Mouse (Mus musculus) kidney, postnatal 14 days (tissue): ENCODE results near the gene Ccdc89.
A peak's percentile ranks its signal among the peaks of the same experiment; 100 is the strongest.

Experiments
- DNase-seq: peaks from one replicate; pipeline ENCODE4 v3.0.0; 2022; ENCODE audit warnings: mixed read lengths

The Ccdc89 gene

DNA sequence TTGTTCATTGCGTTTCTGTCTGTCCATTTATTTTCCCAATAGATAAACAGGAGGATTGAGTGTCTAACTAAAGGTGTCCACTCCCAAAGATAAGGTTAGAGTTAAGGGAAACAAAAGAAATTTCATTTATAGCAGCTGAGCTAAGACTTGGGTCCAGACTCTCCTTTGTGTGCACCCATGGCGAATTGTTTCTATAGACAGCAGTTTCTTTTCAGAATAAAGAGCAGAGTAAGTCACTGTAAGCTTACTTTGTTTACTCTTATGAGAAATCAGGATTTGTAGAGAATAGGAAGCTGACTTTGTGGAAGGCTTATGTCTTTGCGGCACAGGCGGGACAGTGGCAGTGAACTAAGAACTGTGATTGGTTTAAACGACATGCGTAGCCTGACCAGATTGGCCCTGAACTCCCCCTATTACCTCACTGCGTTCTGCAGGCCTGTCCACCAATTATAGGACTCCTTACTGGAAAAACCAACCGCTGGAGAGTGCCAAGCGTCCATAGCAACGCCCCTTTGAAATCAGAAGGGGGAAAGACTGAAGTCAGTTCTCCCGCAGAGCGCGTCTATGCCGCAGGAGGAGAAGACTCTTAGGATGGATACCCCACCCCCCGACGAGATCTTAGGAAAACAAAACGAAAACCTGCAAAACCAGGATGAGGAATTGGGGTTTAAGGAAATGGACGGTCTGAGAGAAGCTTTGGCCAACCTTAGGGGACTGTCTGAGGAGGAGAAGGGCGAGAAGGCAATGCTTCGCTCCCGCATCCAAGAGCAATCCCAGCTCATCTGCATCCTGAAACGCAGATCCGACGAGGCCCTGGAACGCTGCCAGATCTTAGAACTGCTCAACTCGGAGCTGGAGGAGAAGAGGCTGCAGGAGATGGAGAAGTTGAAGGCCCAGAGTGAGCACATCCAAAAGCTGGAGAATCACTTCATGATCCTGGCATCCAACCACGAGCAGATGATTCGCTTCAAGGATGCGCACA is at the start of gene Ccdc89:
Gene Ccdc89, plus strand, starts transcription at position 558 of the 982 bp plus-strand sequence.
- peak; percentile 88 for DNase-seq

DNA sequence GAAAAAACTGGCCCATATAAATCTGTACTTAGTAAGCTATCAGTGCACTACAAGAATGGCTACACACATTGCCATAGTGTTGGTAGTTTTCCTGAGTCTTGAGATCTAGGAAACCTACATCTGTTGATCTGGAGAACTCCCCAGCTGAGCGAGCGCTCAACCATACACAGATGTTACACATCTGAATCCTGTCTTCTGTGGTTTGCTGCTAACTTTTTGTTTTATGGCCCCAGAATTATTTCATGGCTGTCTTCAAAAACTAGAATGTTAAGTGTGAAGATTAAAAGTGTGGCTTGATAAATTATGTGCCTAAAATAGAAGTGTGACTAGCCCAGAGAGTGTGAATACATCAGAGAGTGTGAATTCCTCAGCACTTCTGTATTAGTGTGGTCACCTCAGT is 42.0 kb upstream of the Ccdc89 start:
- DNase-seq: no peak

DNA sequence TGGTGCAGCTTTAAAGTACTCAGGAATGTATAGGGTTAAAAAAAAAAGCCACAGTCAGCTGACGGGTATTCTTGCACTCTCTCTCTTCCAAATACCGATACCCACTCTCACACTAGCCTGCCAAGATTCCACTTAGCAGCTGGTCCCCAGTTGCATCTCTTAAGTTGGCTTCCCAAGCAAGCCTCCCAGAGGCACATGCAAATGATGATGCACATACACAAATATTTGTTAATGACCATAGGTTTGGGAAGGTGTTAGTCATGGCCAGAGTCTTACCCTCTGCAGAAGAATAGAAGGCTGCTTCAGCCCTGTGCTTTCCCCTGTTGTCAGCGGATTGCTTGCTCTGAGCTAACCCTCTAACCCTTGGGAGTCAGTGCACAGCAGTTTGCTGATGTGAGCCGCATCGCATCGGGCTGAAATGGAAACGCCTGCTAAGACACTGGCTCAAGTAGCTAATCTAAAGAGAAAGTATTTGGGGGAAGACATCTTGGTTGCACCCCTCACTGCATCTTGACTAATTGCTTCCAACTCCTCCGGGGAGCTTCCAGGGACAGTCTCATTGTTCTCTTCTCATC is 39.4 kb upstream of the Ccdc89 start:
- DNase-seq: no peak

DNA sequence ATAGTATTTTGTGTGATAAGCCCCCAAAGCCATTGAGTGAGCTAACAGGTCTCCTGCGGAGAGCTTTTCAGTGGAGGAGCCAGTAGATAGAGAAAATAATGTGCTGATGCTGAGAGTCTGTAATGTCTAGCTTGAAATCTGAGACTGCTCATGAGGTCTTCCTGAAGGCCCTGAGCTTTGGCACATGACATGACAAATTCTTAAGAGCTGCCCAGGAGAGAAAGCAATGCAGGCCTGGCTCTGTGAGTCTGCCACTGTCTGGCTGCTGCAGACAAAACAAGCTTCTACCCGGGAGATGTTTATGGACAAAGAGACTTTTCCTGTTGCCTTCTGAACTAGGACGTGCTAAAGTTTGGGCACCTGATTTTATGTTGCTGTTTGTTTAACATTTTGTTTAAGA is 36.6 kb upstream of the Ccdc89 start:
- no peak for DNase-seq

DNA sequence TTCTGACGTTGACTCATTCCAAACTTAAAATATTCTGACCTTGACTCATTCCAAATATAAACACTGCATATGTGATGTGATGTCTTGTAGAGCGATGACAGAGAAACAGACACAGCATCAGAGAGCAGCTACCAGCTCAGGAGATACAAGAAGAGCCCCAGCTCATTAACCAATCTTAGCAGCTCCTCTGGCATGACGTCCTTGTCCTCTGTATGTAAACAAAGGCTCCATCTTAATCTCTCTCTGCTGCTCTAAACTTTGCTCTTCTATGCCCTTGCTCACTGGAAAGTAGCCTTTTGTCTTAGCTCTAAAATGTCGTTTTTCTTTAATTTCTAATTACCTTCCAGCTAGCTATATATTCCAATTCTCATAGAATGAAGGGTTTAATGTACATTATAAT is 31.3 kb upstream of the Ccdc89 start:
- DNase-seq: no peak

DNA sequence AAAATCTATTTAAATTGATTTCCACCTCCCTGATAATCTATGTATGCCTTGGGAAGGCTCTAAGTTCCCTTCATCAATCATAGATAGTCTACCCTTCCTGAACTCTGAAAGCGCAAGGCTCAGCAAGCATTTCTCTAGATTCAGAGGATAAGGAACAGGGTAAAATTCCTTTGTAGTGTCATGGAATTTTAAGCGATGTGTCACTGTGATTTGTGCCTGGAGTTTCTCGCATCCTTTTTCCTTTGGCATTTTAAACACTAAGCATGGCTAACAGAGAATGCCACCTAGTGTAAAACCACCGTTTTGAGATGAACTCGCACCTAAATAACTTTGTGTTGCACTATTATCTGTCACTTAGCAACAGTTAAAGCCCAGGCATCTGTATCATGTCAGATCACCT is 30.4 kb upstream of the Ccdc89 start:
- DNase-seq: no peak

DNA sequence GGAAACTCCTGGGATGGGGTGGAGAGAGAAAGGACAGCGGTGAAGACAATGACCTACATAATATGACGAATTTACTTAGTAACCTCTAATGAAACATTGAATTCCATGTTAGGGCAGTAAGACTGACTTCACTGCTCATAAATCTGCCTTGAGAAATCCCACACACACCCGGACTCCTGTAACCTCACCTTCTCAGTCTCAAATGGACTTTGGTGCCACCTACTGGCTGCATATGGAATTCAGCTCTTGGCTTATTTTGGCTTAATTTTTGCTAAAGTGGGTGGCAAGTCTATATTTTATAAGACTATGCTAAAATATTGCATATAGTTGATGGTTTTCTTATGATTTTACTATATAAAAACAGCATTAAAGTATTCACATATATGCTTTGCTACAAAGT is 16.4 kb upstream of the Ccdc89 start:
- peak; percentile 74 for DNase-seq

DNA sequence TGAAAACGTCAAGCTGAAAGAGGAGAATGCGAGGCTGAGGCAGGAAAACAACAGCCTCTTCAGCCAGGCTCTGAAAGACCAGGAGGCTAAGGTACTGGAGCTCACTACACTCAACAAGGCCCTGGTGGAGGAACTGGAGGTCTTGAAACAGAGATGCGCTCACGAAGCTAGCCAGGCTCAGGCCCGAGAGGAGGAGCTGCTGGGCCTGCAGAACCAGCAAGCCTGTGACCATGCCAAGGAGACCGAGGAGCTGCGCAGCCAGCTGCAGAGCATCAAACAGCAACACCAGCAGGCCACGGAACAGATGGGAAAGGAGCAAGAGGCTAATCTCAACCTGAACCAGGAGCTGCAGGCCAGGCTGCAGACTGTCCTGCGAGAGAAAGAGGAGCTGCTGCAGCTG is 629 bp downstream of the Ccdc89 start:
- DNase-seq: no peak

DNA sequence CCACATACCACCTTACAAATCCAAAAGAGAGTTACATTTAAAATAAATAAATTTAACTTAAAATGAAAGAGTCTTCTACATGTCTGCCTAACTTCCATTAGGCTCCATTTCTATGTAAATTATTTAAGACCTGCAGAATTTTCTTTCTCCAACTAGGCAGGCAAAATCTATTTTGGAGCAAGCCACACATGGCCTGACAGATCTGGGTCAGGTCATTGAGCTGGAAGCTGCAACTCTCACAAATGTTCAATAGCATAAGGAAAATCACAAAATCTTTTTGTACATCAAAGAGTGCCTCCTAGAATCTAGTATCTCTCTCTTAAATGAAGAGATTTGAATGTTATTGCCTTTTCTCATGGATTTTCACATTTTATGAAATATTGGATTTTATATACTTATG is 5.8 kb downstream of the Ccdc89 start:
- no peak for DNase-seq

DNA sequence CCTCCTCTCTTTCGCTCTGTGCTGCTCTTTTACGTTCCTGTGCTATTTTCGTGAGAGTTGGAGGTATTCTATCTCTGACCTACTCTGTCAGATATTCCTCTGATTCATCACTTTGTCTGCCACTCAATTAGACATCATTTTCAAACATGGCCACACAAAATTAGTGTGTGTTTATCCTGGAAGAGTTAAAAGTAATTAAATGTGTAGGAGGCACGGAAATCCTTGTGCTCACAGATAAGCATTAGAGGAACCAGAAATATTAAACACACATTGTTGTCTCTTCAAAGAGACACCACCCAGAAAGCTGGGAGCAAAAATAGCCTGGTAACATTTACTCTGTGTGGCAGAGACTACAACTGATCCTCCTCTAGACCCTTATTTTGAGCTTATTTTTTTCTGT is 13.7 kb downstream of the Ccdc89 start:
- DNase-seq: no peak

DNA sequence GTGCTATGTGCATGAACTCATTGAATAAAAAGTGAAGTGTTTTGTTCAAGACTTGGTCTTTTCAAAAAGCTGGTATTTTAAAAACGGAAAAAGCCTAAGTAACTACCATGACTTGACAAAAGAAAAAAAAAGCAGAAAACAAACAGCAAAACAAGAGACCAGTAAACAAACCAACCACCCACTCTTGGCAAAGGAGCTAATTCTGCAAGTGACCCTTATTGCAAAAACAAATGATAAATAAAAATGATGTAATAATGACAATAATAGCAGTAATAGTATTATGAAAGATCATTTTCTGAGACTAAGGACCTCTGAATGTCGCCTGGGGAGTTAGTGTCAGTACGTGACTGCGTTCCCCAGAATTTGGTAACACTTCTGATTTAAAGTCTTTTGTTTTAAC is 15.7 kb downstream of the Ccdc89 start:
- peak; percentile 9 for DNase-seq

DNA sequence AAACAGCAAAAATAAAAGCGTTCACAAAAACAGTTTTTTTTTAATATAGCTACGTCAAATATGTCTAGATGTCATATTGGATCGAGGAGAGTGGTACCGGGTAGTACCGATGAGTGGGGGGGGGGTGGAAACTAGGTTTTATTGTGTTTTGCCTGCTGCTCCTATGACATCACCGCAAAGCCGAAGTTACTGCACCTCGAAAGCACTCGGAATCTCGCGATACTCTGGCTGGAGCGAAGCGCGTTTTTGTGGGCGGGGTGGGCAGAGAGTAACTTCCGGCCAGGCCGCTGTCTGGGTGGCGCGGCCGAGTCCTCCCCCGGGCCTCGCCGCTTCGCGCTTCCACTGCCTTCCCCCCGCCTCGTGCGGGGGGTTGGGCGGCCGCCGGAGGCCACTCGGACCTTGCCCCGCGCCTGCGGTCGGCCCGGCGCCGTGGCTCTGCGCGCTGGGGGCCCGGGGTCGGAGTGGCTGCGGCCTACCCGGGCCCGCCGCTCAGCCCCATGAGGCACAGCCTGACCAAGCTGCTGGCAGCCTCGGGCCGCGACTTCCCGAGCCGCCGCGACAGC is 16.2 kb downstream of the Ccdc89 start, which contains the start of gene Crebzf:
Gene Crebzf, plus strand, starts transcription at position 212 of the 563 bp plus-strand sequence.
- peak; percentile 98 for DNase-seq

DNA sequence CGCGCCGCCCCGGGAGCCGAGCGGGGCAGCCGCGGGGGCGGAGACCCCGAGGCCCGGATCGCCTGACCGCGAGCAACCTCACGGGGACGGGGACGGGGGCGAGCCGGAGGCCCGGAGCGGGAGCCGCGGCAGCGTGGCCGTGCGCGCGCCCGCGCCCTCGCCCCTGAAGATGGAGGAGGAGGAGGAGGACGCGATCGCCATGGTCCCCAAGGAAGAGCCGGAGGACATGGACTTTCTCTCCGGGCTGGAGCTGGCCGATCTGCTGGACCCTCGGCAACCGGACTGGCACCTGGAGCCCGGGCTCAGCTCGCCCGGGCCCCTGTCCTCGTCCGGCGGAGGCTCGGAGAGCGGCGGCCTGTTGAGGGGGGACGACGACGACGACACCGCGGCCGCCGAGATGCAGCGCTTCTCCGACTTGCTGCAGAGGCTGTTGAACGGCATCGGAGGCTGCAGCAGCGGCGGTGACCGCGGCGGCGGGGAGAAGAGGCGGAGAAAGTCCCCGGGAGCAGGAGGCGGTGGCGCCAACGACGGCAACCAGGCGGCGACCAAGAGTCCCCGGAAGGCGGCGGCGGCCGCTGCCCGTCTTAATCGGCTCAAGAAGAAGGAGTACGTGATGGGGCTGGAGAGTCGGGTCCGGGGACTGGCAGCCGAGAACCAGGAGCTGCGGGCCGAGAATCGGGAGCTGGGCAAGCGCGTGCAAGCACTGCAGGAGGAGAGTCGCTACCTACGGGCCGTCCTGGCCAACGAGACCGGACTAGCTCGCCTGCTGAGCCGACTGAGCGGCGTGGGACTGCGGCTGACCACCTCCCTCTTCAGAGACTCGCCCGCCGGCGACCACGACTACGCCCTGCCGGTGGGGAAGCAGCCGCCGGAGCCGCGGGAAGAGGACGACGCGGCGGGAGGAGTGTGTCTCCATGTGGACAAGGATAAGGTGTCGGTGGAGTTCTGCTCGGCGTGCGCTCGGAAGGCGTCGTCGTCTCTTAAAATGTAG is 17.0 kb downstream of the Ccdc89 start:
- DNase-seq: peak; percentile 72

DNA sequence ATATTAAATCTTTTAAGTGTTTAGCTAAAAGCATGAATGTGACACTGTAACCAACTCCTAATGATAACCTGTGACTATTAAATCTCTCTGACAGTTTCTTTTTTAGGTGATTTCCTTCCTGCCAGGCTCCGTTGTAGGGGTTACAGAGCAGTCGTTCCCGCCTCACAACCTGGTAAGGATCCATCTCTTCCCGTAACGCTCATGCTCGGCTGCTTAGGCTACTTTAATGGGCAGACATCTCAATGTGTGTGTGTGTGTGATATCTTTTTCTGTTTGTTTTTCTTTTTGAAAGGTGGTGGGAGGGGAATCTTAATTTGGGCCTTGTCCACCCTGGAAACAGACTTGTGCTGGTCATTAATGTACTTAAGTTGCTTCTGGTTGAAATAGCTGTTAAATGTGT is 17.8 kb downstream of the Ccdc89 start:
- DNase-seq: peak; percentile 12

DNA sequence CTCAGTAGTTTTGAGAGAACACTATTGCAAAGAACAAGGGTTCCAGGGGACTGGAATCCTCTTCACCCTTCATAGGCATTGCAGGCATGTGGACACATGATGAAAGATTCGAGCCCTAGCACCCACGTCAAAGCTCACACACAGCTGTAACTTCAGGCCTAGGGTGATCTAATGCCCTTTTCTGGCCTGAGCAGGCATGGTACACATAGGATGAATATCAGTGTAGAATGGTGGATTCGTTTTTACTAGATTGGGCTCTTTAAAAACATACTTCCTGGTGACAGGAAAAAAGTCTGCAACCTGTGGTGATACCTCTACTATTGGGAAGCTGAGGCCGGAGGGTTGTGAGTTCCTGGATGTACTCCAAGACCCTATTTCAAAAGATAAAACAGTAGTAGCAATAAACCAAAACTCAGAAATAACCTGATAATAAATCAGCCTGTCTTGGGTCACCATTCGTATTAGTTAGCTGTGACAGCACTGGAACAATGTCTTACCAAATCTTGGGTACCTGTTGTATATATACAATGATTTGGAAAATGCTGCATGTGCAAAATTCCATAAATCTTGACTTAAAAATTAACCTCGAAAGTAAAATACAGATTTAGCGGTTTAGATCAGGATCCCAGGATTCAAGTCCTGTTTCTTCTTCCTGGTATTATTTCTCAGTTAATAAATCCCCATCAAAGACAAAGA is 29.9 kb downstream of the Ccdc89 start:
- no peak for DNase-seq

DNA sequence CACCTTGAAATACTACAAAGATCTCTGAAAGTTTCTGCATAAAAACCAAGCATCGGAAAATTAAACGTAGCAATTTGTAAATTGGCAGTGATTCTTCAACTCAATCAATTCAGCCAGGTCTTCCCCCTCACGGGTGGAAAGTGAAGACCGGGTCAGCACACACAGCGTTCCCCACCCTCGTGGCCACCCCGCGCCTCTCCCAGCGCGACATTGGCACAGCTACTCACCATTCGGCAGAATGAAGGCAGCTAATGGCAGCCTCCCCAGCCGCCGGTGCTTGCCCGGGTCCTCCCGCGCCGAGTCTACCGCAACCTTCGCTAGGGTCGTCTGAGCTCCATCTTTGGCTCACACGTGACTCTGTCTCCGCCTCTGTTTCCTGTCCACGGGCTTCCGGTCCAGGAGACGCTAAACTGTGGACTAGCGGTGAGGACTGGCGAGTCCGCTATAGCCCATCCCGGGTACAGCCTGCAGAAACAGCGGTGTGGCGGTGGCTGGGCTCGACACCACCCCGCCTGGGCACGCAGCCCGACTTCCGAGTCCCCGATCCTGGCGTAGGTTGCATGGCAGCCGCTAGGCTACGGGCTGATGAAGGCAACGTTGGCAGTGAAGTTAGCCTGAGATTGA is 30.6 kb downstream of the Ccdc89 start, which contains the start of gene Tmem126a:
Gene Tmem126a, minus strand, starts transcription at position 385 of the 624 bp plus-strand sequence.
- peak; percentile 91 for DNase-seq

DNA sequence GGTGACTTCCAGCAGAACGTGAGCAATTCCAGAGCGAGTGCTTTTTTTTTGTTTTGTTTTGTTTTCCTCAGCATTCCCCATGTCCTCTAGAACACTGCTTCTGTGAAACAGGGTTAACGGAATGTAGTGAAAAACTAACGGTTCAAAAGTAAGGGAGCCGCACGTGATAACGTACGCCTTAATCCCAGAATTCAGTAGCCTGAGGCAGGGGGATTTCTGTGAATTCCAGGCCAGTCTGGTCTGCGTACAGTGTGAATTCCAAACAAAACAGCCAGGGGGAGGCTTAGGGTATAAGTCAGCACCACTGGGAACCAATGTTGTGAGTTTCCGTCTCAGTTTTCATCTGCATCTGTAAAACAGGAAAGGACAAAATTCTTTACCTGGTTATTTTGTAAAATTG is 31.1 kb downstream of the Ccdc89 start:
- DNase-seq: peak; percentile 23

DNA sequence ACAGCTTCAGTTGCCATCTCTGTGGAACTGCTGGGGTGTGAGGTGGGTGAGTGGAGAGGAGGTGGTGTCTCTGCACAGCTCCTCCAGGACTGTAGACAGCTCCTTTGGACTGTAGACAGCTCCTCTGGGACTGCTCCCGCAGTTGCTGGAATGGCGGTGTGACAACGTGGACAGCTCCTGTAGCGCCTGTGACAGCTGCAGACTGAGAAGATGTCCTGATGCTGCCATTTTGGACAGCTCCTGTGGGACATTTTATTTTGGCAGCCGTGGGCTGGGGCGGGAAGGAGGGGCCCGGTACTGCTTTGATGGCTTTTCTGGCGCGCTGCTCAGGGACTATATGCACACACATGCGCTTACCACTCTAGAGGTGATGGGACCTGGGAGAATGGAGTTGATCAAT is 34.0 kb downstream of the Ccdc89 start:
- no peak for DNase-seq

DNA sequence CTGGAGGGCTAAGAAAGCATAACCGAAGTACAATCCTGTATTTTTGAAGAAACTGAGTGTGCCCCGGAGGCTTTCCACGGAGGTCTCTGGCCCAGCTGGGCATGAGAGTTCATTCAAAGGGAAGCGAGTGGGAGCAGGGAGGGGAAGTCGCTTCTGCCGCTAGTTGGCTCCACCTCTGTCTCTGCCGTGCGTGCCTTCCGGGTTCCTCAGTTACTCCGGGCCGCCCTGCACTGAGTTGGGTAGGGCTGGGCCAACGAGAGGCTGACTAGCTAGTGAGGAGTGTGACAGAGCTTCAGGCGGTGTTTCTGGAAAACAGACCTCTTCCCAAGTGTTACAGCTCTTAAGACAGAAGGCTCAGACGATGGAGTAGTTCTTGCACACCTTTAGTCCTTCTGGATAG is 34.6 kb downstream of the Ccdc89 start:
- DNase-seq: peak; percentile 30

DNA sequence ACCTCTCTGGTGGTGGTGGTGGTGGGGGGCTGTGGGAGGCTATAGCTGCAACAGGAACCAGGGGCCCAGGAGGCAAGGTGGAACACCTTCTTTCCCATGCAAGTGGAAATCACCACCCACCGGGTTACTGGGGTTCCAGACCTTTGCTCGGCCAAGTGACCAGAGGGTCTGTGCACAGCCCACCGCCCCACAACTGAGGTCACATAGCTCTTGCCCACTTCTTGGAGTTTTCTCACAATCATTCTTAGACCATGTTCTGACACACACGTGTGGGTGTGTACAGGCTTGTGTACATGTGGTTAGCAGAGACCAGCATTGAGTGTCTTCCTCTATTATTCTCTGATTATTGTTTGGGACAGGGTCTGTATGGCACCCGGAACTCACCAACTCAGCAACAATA is 35.1 kb downstream of the Ccdc89 start:
- DNase-seq: no peak

DNA sequence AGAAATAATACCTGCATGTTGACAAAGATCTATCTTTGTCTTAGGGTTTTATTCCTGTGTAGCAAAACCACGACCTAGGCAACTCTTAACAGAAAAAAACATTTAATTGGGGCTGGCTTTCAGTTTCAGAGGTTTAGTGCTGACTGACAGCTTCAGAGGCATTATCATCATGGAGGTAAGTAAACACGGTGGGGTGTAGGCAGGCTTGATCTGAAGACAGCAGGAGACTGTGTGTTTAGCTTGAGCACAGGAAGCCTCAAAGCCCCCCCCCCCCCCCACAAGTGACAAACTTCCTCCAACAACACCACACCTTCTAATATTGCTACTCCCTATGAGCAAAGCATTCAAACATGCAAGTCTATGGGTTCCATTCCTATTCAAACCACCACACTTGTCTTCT is 47.1 kb downstream of the Ccdc89 start:
- DNase-seq: no peak
